Mouse (Mus musculus): ENCODE results near the gene Ssr2.

The Ssr2 gene

GRCm38 (mm10) chr3:88575540-88575939, at the start of gene Ssr2:
Gene Ssr2, plus strand, starts transcription at chr3:88575876.
- DNase-seq (ENCODE audit: low spot score) = no peak

- peak; percentile 89 for DNase-seq (ENCODE audit: low spot score)
Observed at GRCm38 (mm10) chr3:88526157-88527131, 49.2 kb upstream of the Ssr2 start.

- DNase-seq (ENCODE audit: low spot score) = no peak
Observed at GRCm38 (mm10) chr3:88527565-88527964, 48.1 kb upstream of the Ssr2 start.

GRCm38 (mm10) chr3:88528646-88529045, 47.0 kb upstream of the Ssr2 start:
- no peak for DNase-seq (ENCODE audit: low spot score)

DNA sequence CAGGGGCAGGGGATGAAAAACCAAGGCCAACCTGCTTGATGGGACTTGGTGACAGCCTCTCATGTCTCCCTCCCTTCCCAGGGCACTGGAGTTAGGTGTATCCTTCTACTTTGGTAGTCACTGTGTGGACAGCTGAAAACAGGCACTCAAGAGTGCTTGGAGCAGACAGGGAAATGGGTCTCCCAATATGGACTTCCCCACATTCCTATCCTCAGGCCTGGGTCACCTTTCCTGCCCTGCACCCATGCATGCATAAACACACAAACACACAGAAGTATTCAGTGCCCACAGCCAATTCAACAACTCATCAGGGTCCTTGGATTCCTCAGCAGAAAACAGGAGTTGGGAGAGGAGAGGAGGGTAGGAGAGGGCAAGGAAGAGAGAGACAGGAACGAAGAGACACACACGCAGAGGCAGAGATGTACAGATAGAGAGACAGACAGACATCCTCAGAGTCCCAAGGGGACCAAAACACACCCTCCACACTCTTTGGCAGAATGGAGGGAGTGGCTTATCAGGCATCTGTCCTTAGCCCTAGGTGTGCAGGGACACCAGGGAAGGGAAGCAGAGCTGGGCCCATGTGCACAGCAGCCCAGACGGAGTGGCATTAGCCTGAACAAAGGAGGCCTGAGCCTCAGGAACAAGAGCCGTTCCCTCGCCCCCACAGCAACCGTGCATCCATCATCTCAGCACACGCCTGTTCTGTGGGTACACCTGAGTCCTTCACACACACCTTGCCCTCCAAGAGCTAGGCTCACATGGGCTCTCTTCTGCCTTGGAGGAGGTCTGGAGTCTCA, 46.3 kb upstream of the Ssr2 start:
- DNase-seq (ENCODE audit: low spot score) = no peak

DNA sequence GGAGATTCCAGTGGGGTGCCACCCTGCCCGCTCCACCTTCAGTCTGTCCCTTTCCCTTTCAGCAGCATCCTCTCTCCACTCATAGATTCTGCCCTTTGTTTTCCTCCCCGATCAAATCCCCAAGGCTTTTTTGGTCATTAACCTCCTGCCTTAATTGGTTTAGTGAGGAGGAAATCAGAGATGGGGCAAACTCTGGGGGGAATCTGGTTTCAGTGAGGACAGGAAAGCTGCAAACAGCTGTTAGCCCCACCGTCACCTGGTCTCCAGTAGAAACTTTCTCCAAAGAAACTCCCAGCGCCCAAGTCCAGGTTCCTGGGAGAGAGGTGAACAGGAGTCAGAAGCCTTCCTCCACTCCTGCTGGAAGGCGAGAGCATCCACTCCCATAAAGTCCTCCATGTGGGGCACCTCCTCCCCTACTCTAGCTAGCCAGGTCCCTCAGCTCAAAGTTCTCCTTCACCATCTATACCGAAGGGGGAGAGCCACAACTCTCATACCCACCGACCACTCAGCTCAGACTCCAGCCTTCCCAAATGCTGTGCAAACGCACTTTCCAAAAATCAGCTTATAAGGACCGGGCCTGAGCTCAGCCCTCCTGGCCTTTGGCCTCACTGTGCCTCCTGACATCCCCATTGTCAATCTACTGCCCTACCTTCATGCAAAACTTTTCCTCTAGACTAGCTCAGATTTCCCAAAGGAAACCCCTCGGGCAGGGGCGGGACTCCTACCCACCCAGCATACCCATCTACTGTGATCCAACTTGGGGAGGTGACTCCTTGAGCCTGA, 45.4 kb upstream of the Ssr2 start:
- no peak for DNase-seq (ENCODE audit: low spot score)

DNA sequence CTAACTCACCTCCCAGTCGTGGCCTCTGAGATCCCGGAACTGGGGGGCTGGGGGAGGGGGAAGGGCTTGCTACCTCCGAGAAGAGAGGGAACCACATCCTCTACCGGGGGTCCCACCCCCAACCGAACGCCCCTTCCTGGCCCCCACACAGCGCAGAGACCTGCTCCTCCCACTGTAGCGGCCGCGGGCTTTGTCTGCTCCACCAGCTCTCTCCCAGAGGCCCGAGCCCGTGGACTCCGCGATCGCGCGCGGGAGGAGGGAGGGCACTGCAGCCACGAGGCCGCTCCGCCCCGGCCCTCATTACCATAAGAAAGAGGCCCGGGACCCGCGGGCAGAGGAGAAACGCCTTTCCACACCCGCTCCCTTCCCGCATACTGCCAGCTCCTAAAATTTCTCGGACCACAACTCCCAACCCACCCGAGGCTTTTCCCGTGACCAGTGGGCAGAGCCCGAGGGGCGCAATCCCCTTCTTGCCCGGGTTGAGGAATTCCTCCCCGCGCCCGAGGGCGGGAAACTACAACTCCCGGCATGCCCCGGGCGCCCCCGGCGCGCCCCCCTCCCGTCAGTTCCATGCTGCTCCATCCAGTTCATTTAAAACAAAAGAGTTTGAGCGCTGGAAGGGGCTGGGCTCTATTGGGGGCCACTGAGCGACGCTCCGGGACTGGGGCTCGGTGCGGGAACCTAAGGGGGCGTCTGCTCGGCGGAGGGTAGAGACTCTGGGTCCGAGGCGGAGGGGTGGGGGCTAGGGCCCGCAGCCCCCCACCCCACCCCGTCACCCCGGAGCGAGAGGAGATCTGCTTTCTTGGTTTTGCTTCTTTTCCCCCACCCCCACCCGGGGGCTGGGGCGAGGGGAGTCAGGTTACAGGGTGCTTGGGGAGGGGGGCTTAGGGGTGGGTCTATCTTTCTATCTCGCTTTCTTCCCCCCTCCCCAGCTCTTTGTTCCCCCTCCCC, 44.1 kb upstream of the Ssr2 start:
- DNase-seq (ENCODE audit: low spot score) = peak; percentile 84

GRCm38 (mm10) chr3:88532299-88532674, 43.4 kb upstream of the Ssr2 start, which contains the start of gene Mex3a:
Gene Mex3a, plus strand, starts transcription at chr3:88532395.
- DNase-seq (ENCODE audit: low spot score) = no peak

DNA sequence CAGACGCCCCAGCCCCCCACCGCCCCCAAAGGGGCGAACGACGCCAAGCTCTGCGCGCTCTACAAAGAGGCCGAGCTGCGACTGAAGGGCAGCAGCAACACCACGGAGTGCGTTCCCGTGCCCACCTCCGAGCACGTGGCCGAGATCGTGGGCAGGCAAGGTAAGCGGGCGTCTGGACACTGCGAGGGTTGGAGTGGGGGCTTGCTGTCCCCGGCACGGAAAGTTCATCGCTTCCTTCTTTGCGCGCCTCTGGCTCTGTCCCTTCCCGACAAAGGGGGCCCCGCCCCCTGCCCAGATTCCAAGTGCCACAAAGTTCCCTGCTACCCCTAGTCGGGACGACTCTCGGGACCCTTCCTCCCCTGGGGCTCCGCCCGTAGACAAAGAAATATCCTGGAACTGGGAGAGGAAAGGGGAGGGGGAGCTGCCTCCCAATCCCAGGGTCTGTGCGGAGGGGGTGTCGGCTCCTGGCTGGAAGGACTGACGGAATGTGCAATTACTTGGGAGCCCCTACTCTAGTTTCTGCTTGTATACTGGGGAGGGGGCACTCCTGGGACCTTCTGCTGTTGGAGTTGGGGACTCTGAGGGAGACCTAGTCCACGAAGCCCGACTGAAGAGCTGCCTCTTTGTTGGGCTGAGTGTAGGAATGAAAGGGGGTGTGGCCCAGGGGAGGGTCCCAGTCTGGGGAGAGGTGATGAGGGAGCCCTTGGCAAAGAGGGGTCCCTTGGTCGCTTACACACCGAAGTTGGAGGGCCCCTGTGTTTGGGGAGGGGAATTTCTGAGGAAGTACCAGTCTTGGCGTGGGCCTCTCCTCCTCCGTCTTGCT, 42.8 kb upstream of the Ssr2 start:
- no peak for DNase-seq (ENCODE audit: low spot score)

DNA sequence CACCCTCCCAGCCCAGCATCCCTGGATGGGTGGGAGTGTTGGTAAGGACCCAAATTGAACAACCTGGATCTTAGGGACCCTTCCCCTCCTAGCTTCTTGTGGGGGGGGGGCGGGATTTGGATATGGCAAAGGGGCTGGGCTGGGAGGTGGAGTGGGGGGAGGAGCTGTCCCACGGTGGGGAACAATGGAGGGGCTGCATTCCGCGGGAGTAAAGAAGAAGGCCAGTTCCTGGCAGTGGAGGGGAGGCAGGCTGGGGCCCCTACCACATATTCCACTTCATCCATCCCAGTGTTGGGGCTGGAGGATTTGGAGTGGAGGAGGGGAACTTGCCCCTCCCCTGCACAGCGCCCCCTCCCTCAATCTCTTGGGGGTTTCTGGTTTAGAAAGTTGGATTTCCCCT, 42.0 kb upstream of the Ssr2 start:
- no peak for DNase-seq (ENCODE audit: low spot score)

DNA sequence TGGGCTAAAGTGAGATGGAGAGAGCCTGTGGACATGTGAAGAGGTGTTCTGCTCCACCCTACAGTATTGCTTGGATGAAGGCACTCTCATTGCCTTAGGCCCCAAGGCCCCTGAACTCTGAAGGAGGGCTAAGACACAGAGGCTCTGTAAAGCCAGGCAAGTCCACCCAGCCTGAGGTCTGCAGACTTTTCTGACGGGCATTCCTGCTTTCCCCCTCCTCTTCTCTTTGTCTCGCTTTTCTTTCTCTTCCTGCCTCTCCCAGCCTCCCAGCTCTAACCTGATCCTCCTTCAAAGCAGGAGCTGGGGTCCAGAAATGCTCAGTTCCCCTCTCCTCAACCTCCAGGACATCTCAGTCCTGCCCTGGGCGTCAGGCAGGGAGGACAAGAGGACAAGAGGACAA, 40.7 kb upstream of the Ssr2 start:
- DNase-seq (ENCODE audit: low spot score) = no peak

DNA sequence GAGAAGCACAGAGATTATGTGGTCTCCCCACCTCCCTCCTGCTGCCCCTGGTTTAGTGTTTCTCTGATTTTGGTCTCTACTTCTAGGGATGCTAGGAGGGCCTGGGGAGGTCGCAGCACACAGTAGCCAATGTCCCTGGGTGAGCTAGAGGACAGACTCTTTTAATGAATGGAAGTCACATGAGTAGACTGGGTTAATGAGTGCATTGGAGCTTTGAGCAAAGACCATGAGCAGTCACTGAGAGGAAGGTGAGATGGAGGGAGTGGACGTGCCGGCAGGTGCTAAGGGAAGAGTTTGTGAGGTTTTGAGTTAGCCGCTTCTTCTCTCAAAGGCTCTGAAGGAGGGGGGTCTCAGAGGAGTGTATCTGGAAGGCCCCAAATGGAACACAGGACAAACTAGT, 40.1 kb upstream of the Ssr2 start:
- DNase-seq (ENCODE audit: low spot score) = no peak

GRCm38 (mm10) chr3:88536103-88536930, 39.4 kb upstream of the Ssr2 start:
- peak; percentile 85 for DNase-seq (ENCODE audit: low spot score)

GRCm38 (mm10) chr3:88537146-88537545, 38.5 kb upstream of the Ssr2 start:
- no peak for DNase-seq (ENCODE audit: low spot score)

- no peak for DNase-seq (ENCODE audit: low spot score)
Observed at GRCm38 (mm10) chr3:88538271-88539145, 37.2 kb upstream of the Ssr2 start.

DNA sequence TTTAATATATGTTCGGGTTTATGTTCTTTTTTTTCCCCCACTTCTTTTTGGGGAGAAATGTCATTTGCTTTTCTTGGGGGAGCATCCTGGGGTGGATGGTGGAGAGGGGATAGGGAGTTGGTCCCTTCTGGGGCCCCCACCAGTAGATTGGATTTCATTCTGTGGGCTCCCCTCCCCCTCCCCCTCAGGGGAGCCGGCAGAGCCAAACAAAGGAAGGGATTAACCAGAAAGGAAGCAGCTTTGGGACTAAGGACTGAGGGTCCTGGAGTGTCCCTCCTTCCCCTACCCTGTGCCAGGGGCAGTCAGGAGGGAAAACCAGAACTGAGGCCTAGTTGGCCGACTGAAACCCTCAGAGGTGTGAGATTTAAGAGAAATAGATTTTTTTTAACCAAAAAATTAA, 36.3 kb upstream of the Ssr2 start:
- no peak for DNase-seq (ENCODE audit: low spot score)

- DNase-seq (ENCODE audit: low spot score) = no peak
Observed at GRCm38 (mm10) chr3:88540085-88540484, 35.6 kb upstream of the Ssr2 start.

All from lung, postnatal 25 days (tissue).